Mouse (Mus musculus) hindbrain, embryonic 10.5 days (tissue): Measurements from ENCODE around the gene E2f1. TPM values are rescaled to one million over a fixed set of nuclear protein-coding genes. Genes with fewer than 3 reads are reported as not detected.
A peak's percentile ranks its signal among the peaks of the same experiment; 100 is the strongest.

Source experiments
- DNase-seq: peaks from one replicate; pipeline ENCODE4 v3.0.0-alpha.2; 2017; ENCODE audit warnings: low spot score
- H3K27ac ChIP-seq: fragments of 300-500 bp; sonication (generic); 2 replicates; pipeline ENCODE4 v1.5.1; 2016; ENCODE audit warnings: mild to moderate bottlenecking, moderate library complexity
- H3K27me3 ChIP-seq: fragments of 300-500 bp; sonication (generic); 2 replicates; pipeline ENCODE4 v1.6.1; 2016; ENCODE audit warnings: mild to moderate bottlenecking; ENCODE audit not compliant: poor library complexity, insufficient read depth, severe bottlenecking
- H3K36me3 ChIP-seq: fragments of 300-500 bp; sonication (generic); 2 replicates; pipeline ENCODE4 v1.6.1; 2016; ENCODE audit warnings: mild to moderate bottlenecking, moderate library complexity
- H3K4me1 ChIP-seq: fragments of 300-500 bp; sonication (generic); replicated peaks from 2 replicates; pipeline ENCODE4 v1.6.1; 2016; ENCODE audit warnings: mild to moderate bottlenecking
- H3K4me3 ChIP-seq: fragments of 300-500 bp; sonication (generic); 2 replicates; pipeline ENCODE4 v1.5.1; 2016; ENCODE audit warnings: mild to moderate bottlenecking, moderate library complexity
- H3K9me3 ChIP-seq: fragments of 300-500 bp; sonication (generic); 2 replicates; pipeline ENCODE4 v1.6.1; 2016; ENCODE audit warnings: mild to moderate bottlenecking, moderate library complexity
- WGBS: fragments of 180-500 bp; shearing (Covaris S2); methylation state at CpG from one replicate; pipeline ENCODE4 v1.1.7; 2016; 5-methylcytosine and 5-hydroxymethylcytosine counted together
- polyA plus RNA-seq: library from polyadenylated mRNA; unstranded; fragments of >200 nt; fragmentation: Nextera tagmentation; extraction: Ambion mirVana; gene quantifications from 2 replicates; pipeline ENCODE4 v1.2.1, GENCODE M21; 2016

Gene E2f1
- polyA plus RNA-seq, 1 experiment from 2014 or later, result 41.4 TPM

GRCm38 (mm10) chr2:154600586-154600985, 30.9 kb upstream of the E2f1 start:
- no peaks in the 10 kb centered on the region for H3K9me3 ChIP-seq
- H3K4me1 ChIP-seq, result peaks cover 20% of the 10 kb centered on the region
- H3K4me3 ChIP-seq, result no peak overlapping the region
- 72% methylated on average over 6 of the region's 6 CpGs for WGBS
- no peak overlapping the region for H3K27ac ChIP-seq
- no peaks in the 10 kb centered on the region for H3K36me3 ChIP-seq
- DNase-seq, result no peak
- no peaks in the 10 kb centered on the region for H3K27me3 ChIP-seq

DNA sequence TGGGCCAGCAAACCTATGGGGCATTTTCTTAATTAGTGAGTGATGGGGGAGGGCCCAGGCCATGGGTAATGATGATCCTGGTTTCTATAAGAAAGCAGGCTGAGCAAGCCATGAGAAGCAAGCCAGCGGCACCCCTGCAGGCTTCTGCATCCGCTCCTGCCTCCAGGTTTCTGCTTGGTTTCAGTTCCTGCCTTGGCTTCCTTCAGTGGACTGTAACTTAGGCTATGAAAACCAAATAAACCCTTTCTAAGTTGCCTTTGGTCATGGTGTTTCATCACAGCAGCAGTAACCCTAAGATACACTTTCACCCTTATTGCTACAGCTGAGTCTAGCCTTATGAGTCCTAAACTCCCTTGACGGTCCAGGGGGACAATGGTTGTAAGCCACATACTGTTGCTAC, 27.7 kb upstream of the E2f1 start:
- WGBS, result 87% methylated on average over 3 of the region's 3 CpGs
- no peak overlapping the region for H3K27ac ChIP-seq
- DNase-seq, result no peak
- no peaks in the 10 kb centered on the region for H3K27me3 ChIP-seq
- no peak overlapping the region for H3K4me3 ChIP-seq
- H3K4me1 ChIP-seq, result no peaks in the 10 kb centered on the region
- peaks cover 13% of the 10 kb centered on the region; the same call in 1 of the 2 replicates for H3K36me3 ChIP-seq
- no peaks in the 10 kb centered on the region for H3K9me3 ChIP-seq

GRCm38 (mm10) chr2:154595775-154596174, 26.1 kb upstream of the E2f1 start:
- DNase-seq, result no peak
- Histone ChIP-seq H3K4me1 (no peaks in the 10 kb centered on the region), H3K36me3 (peaks cover 13% of the 10 kb centered on the region; the same call in 1 of the 2 replicates), H3K4me3 (no peak overlapping the region), H3K27ac (no peak overlapping the region), H3K27me3 (no peaks in the 10 kb centered on the region), H3K9me3 (no peaks in the 10 kb centered on the region)
- 84% methylated on average over 5 of the region's 5 CpGs for WGBS

DNA sequence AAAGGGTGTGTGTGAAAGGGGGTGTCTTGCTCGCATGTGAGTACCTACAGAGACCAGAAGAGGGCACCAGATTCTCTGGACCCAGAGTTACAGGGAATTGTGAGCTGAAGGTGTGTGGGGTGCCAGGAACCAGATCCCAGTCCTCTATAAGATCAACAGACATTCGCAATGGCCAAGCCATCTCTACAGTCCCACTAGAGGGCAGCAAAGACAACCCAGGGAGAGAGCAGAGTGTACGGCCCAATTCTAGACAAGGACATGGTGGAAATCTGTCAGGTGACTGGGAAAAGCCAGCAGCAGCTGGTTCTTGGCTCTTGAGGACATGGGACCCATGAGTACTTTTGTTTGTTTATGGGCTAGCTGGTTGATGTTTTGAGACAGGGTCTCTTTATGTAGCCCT, 23.3 kb upstream of the E2f1 start:
- Histone ChIP-seq H3K27ac (no peak overlapping the region), H3K9me3 (no peaks in the 10 kb centered on the region), H3K27me3 (no peaks in the 10 kb centered on the region), H3K4me3 (no peak overlapping the region), H3K4me1 (no peaks in the 10 kb centered on the region), H3K36me3 (peaks cover 13% of the 10 kb centered on the region; the same call in 1 of the 2 replicates)
- DNase-seq, result no peak
- 71% methylated on average over 3 of the region's 3 CpGs for WGBS

DNA sequence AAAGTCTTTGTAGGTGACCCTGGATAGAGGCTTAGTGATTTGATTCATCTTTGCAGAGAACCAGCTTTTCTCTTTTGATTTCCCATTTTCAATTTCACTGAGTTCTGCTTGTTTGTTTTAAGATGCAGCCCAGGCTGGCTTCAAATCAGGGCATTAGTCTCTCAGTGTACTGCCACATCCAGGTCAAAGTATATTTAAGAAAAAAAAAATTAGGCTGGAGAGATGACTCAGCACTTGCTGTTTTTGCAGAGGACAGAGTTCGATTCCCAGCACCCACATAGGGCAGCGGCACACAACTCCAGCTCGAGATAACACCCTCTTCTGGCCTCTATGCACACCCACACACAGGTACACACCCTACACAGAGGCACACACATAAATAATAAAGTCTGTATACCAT, 21.5 kb upstream of the E2f1 start:
- Histone ChIP-seq H3K9me3 (no peaks in the 10 kb centered on the region), H3K27me3 (no peaks in the 10 kb centered on the region), H3K4me3 (no peak overlapping the region), H3K27ac (no peak overlapping the region), H3K4me1 (no peaks in the 10 kb centered on the region), H3K36me3 (peaks cover 16% of the 10 kb centered on the region; the same call in 1 of the 2 replicates)
- no peak for DNase-seq
- 86% methylated on average over 3 of the region's 3 CpGs for WGBS

DNA sequence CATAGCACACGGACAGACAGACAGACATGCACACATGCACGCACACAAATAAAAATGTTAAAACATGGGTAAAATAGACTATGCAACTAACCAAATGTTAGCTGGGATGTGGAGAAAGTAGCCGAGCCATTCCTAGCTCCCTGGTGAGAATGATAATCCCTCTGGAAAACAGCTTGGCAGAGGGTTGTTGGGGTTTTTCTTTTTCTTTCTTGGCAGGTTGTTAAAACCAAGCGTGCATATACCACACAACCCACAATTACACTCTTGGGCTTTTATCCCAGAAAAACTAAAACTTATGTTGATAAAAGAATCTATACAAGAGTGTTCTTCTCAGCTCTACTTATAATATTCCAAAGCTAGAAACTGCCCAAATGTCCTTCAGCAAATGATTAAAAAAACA, 19.4 kb upstream of the E2f1 start:
- Histone ChIP-seq H3K27me3 (no peaks in the 10 kb centered on the region), H3K4me1 (peaks cover 19% of the 10 kb centered on the region), H3K9me3 (no peaks in the 10 kb centered on the region), H3K36me3 (peaks cover 14% of the 10 kb centered on the region; the same call in 1 of the 2 replicates), H3K27ac (no peak overlapping the region), H3K4me3 (no peak overlapping the region)
- DNase-seq, result no peak
- WGBS, result 81% methylated on average over 4 of the region's 4 CpGs

DNA sequence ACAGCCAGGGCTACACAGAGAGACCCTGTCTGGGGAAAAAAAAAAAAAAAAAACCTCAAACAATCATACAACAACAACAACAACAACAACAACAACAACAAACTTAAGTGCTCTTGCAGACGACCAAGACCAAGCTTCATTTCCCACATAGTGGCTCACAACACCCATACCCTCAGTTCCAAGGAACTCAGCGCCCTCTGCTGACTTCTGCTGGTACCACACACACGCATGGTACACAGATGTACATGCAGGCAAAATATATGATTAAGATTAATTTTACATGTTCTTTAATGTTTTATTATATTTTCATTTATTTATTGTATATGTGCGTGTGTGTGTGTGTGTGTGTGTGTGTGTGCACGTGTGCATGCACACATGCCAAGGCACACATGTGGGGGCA, 16.7 kb upstream of the E2f1 start:
- Histone ChIP-seq H3K27ac (no peak overlapping the region), H3K4me1 (peaks cover 25% of the 10 kb centered on the region), H3K4me3 (no peak overlapping the region), H3K36me3 (peaks cover 3% of the 10 kb centered on the region; the same call in 1 of the 2 replicates), H3K27me3 (no peaks in the 10 kb centered on the region), H3K9me3 (no peaks in the 10 kb centered on the region)
- DNase-seq, result peak; percentile 48
- 68% methylated on average over 5 of the region's 5 CpGs for WGBS

DNA sequence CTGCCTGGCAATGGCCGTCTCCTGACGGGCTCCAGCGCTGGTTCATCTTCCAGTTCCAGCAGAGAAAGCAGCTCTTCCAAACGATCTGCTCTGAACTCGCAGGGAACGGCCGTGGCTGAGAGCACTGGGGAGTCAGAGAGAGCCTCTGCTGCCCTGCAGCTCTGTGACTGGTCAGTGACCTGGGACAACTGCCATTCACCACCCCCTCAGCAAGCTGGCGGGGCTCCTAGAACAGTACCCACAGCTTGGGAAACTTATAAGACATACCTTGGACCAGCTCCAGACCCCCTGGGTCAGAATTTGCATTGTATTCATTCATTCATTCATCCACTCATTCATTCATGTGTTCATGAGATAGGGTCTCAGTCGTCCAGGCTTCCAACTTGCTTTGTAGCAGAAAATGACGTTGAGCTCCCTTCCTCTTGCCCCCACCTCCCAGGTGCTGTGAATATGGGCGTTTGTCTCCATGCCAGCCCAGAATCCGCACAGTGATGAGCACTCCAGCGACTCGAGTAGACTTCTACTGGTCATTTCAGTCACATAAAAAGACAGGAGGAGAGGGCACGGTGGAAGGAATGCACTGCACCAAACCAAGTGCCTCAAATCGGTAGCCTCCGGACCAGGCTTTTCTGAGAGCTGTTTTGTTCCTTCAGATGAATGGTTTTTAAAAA, 15.4 kb upstream of the E2f1 start:
- H3K27ac ChIP-seq, result peak overlapping the region; percentile 76

DNA sequence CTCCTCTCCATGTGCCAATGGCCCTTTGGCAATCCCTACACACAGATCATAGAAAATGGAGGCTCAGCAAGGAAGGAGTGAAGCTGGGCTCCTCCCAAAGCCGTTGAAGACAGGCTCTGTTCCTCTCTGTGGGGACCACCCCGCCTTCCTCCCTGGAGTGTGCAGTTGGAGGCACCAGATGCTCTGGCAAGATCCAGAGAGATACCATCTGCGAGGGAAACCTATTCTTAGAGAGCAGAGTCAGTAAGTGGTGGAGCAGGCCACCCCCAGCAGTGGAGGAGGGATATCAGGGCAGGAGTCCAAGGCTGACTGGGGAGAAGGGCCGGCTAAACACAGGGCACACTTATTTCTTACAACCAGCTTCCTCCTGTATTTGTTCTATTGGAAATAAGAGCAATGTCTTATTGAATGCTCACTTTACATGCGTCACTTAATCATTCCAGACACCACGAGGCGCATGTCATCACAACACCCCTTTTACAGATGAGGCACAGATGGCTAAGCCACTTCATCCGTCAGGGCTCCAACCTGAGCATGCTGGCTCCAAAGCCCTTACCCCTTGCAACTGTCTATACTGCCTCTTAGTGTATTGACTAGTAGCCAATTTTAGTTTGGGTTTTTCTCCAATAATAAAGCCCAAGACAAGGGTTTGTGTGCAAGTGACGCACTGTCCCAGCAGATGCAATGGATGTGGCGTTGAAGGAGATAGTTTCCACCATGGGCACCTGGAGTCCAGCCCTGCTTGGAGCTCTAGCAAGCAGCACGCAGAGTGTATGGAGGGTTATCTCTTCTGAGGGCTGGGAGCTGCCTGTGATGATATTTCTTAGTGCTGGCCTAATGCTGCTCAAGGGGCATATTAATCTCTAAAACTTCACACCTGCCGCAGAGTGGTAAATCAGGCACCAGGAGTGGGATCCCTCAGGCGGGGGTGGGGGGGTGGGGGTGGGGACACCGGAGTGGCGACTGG, 14.5 kb upstream of the E2f1 start:
- WGBS, result 76% methylated on average over 15 of the region's 15 CpGs
- H3K27ac ChIP-seq, result peak overlapping the region; percentile 76
- H3K36me3 ChIP-seq, result peaks cover 3% of the 10 kb centered on the region; the same call in 1 of the 2 replicates
- H3K27me3 ChIP-seq, result no peaks in the 10 kb centered on the region
- H3K9me3 ChIP-seq, result no peaks in the 10 kb centered on the region
- H3K4me3 ChIP-seq, result no peak overlapping the region
- DNase-seq, result no peak
- H3K4me1 ChIP-seq, result peaks cover 29% of the 10 kb centered on the region

More for the DNA sequence above, 15.4 kb upstream of the E2f1 start:
- 76% methylated on average over 17 of the region's 17 CpGs for WGBS
- Histone ChIP-seq H3K4me3 (no peak overlapping the region), H3K27me3 (no peaks in the 10 kb centered on the region), H3K4me1 (peaks cover 29% of the 10 kb centered on the region), H3K9me3 (no peaks in the 10 kb centered on the region), H3K36me3 (peaks cover 3% of the 10 kb centered on the region; the same call in 1 of the 2 replicates)
- no peak for DNase-seq

- Histone ChIP-seq H3K36me3 (no peaks in the 10 kb centered on the region), H3K27me3 (no peaks in the 10 kb centered on the region), H3K9me3 (no peaks in the 10 kb centered on the region), H3K4me3 (no peak overlapping the region), H3K4me1 (peaks cover 49% of the 10 kb centered on the region), H3K27ac (peak overlapping the region; percentile 74; the same call in 1 of the 2 replicates)
- no peak for DNase-seq
- 88% methylated on average over 1 of the region's 1 CpGs for WGBS
Observed at GRCm38 (mm10) chr2:154581421-154581820, 11.7 kb upstream of the E2f1 start.

DNA sequence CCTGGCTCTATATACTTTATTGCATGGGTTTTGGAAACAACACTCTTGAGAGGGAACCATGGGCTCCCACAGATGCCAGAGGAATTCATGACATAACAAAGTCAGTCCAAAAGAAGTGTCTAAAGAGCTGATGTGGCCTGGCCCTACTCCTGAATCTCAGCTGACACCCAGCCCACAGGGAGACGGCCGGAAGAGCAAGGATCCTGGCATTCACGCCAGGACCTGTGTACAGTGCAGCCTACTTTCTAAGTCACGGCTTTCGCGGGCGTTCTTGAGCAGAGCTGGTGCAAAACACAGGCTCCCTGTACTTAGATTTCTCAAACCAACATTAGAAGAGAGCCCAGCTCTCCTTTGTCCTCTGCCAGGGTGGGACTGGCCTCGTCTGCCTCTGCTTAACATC, 10.9 kb upstream of the E2f1 start:
- DNase-seq, result no peak
- WGBS, result 81% methylated on average over 8 of the region's 8 CpGs
- Histone ChIP-seq H3K36me3 (no peaks in the 10 kb centered on the region), H3K4me3 (no peak overlapping the region), H3K27me3 (no peaks in the 10 kb centered on the region), H3K27ac (peak overlapping the region; percentile 74), H3K9me3 (no peaks in the 10 kb centered on the region), H3K4me1 (peaks cover 50% of the 10 kb centered on the region)

DNA sequence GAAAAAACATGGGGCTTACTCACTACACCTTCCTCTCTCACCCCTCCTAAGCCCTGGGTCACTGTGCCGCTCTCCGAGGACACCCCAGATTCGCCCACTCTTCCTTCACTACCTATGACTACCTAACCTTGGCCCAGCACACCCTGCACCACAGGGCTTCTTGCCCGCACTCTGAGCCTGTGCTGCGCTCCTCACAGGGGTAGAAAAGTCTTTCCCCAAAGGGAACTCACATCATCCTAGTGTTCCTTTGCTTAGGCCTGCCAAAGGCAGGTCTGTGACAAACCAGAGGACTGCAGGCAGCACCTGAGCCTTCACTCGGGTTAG, 8.0 kb upstream of the E2f1 start:
- DNase-seq, result no peak
- 52% methylated on average over 6 of the region's 6 CpGs for WGBS
- H3K27ac ChIP-seq, result peak overlapping the region; percentile 86
- H3K4me3 ChIP-seq, result peak overlapping the region; percentile 20; the same call in 1 of the 2 replicates
- H3K27me3 ChIP-seq, result no peaks in the 10 kb centered on the region
- peaks cover 39% of the 10 kb centered on the region for H3K4me1 ChIP-seq
- H3K9me3 ChIP-seq, result no peaks in the 10 kb centered on the region
- no peaks in the 10 kb centered on the region for H3K36me3 ChIP-seq
